8 mouse cellular contexts compared by ENCODE assay signal in the genomic region with DNA sequence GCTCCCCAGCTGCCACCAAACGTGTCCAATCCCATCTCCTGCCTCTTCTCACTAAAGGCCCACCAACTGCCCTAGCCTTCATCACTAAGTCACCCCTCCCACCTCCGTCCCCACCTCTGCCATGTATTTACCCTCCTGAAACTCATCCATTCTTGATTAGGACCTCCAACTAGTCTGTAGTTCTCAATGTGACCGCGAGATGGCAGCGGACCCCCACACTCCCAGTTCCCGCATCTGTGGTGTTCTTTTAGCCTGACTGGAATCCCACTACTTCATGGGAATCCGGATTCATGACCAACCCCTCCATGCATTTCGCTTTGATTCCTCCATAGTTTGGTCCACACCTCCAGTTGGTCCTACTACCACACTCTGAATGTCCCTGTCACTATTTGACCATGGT. TPM values are rescaled to one million over a fixed set of nuclear protein-coding genes. Genes with fewer than 3 reads are reported as not detected.
A peak's percentile ranks its signal among the peaks of the same experiment; 100 is the strongest.
DNase-seq lines count a peak whose midpoint lies in the region; TF ChIP-seq lines count a peak whose summit lies in the region.
"Had no signal": no experiment of that assay in that cellular context is flagged by ENCODE, and none has a peak within 500 bp of the region (broad histone marks: within the 10 kb centered on the region; RNA-seq: fewer than 3 reads in every experiment).

No protein-coding gene starts in this region.

- H3K36me3 ChIP-seq in CH12.LX (replicated peaks in 1 of 2; ENCODE audit: control insufficient read depth in 1 of 2, insufficient read depth in 1 of 2, low read length in 1 of 2), result no peaks in the 10 kb centered on the region
- H3K36me3 ChIP-seq in small intestine, adult 2 months (ENCODE audit: control insufficient read depth, insufficient read depth, low read length), result no peaks in the 10 kb centered on the region

- peak; percentile 96 for TF ChIP-seq RAD21 in CH12.LX (IDR thresholded peaks at IDR 0.05; ENCODE audit: low read depth, low read length)

- H3K9me3 ChIP-seq in CH12.LX (replicated peaks; ENCODE audit: low read length), result no peaks in the 10 kb centered on the region

- intact Hi-C loops in gastrocnemius, adult 2 months (cut with DNase I), result no loop called here

- H3K9ac ChIP-seq in CH12.LX (ENCODE audit: insufficient read depth, low read depth), result no peak overlapping the region

- no peaks in the 10 kb centered on the region for H3K79me2 ChIP-seq in CH12.LX (replicated peaks; ENCODE audit: control insufficient read depth, extremely low read depth, insufficient read depth, poor library complexity, severe bottlenecking)

- H3K4me1 ChIP-seq in CH12.LX (ENCODE audit: control insufficient read depth in 1 of 2, insufficient read depth in 2 of 2), result peaks cover 0 to 4% of the 10 kb centered on the region in 2 experiments; a peak in 1 of 4 replicates
- peaks cover 6% of the 10 kb centered on the region; the same call in 1 of the 2 replicates for H3K4me1 ChIP-seq in small intestine, adult 2 months (ENCODE audit: control insufficient read depth, insufficient read depth, insufficient read length, low read length)

- no peak overlapping the region for H3K4me2 ChIP-seq in CH12.LX (ENCODE audit: insufficient read depth, low read depth, poor library complexity, severe bottlenecking)

- no peak overlapping the region for H3K4me3 ChIP-seq in CH12.LX (replicated peaks in 1 of 3; ENCODE audit: low read depth in 2 of 3, low read length in 2 of 3, poor library complexity in 1 of 3)
- H3K4me3 ChIP-seq in gastrocnemius, adult 2 months, result no peak overlapping the region
- no peak overlapping the region for H3K4me3 ChIP-seq in small intestine, adult 2 months (ENCODE audit: low read depth, low read length)

- DNase-seq in A20 (ENCODE audit: low read depth, low spot score), result peak; percentile 61
- DNase-seq in CH12.LX (ENCODE audit: extremely low read depth), result peak; percentile 69
- DNase-seq in c-Kit-positive CD71-positive TER-119-negative erythroid progenitor cells, embryonic 14.5 days (ENCODE audit: low read depth), result peak; percentile 47
- peak; percentile 73 for DNase-seq in gastrocnemius, adult 2 months
- DNase-seq in layer of hippocampus, adult 18-20 months (ENCODE audit: low spot score in 2 of 2), result peak; percentile 76 to 90
- peak; percentile 70 for DNase-seq in lung, postnatal 25 days (ENCODE audit: low spot score)

- no peak for TF ChIP-seq POLR2A in CH12.LX (IDR thresholded peaks at IDR 0.05; ENCODE audit: low read depth, low read length)
- no peak for TF ChIP-seq POLR2A in small intestine, adult 2 months (IDR thresholded peaks at IDR 0.05; ENCODE audit: low read depth, low read length)

- TF ChIP-seq CTCF in CH12.LX (conservative IDR thresholded peaks at IDR 0.05 in 1 of 2, IDR thresholded peaks at IDR 0.05 in 1 of 2; ENCODE audit: low read depth in 2 of 2, low read length in 2 of 2), result peak; percentile 71 to 96
- peak; percentile 86 for TF ChIP-seq CTCF in gastrocnemius, adult 2 months (IDR thresholded peaks at IDR 0.05)
- TF ChIP-seq CTCF in small intestine, adult 2 months (IDR thresholded peaks at IDR 0.05; ENCODE audit: extremely low read depth, insufficient read length, insufficient replicate concordance, low read depth, low read length), result peak; percentile 81; the same call in 1 of the 2 replicates

- dilution Hi-C loops in CH12.LX (cut with MboI; ENCODE audit: extremely low pct_ligation_motif_present, extremely low pct_unique_long_range_greater_than_20kb, low sequenced_read_pairs), result no loop called here

- WGBS in small intestine, adult 2 months, result 3% methylated on average over 8 of the region's 8 CpGs

- H3K27me3 ChIP-seq in CH12.LX (replicated peaks), result no peaks in the 10 kb centered on the region
- peaks cover 29% of the 10 kb centered on the region for H3K27me3 ChIP-seq in small intestine, adult 2 months (ENCODE audit: control insufficient read depth, insufficient read depth, low read length)

- in situ Hi-C loops in CH12.LX (cut with MboI; ENCODE audit: low pct_ligation_motif_present, low pct_unique_long_range_greater_than_20kb, low sequenced_read_pairs), result no loop called here

- H3K27ac ChIP-seq in CH12.LX (ENCODE audit: insufficient read depth, low read depth), result no peak overlapping the region
- H3K27ac ChIP-seq in gastrocnemius, adult 2 months, result no peak overlapping the region
- no peak overlapping the region for H3K27ac ChIP-seq in small intestine, adult 2 months (ENCODE audit: insufficient read depth, low read depth, low read length)

- TF ChIP-seq EP300 in CH12.LX (IDR thresholded peaks at IDR 0.05; ENCODE audit: low read length), result no peak

TF ChIP-seq in CH12.LX, 34 proteins besides CTCF, POLR2A, EP300 and RAD21:
- no peak for TF ChIP-seq USF2 (conservative IDR thresholded peaks at IDR 0.05; ENCODE audit: low read depth, low read length)
- no peak for TF ChIP-seq JUN (IDR thresholded peaks at IDR 0.05; ENCODE audit: insufficient read depth, low read depth, low read length)
- peak; percentile 57; the same call in 1 of the 2 replicates for TF ChIP-seq NELFE (IDR thresholded peaks at IDR 0.05; ENCODE audit: low read depth, low read length)
- no peak for TF ChIP-seq ZMIZ1 (IDR thresholded peaks at IDR 0.05; ENCODE audit: low read depth, low read length)
- TF ChIP-seq MAZ (IDR thresholded peaks at IDR 0.05; ENCODE audit: low read depth, low read length), result 0 out of 2 replicates have a peak, but pooled peaks have one; percentile 26
- TF ChIP-seq IRF4 (IDR thresholded peaks at IDR 0.05; ENCODE audit: low read depth, low read length), result peak; percentile 73; the same call in 1 of the 2 replicates
- TF ChIP-seq MEF2A (IDR thresholded peaks at IDR 0.05; ENCODE audit: borderline replicate concordance, low read depth, low read length), result no peak
- 0 out of 2 replicates have a peak, but pooled peaks have one; percentile 27 for TF ChIP-seq MYC (IDR thresholded peaks at IDR 0.05; ENCODE audit: low read depth, low read length)
- peak; percentile 56; the same call in 1 of the 2 replicates for TF ChIP-seq ZC3H11A (IDR thresholded peaks at IDR 0.05; ENCODE audit: low read depth, low read length)
- TF ChIP-seq SMC3 (IDR thresholded peaks at IDR 0.05; ENCODE audit: low read depth, low read length), result peak; percentile 85

RNA-seq across cellular contexts. Expression of gene Sarm1, which starts 9.4 kb away (rescaled TPM):
- total RNA-seq in CH12.LX (2012; rRNA removed) (0.55 and 0.84 TPM in 2 replicates), CH12.LX (2014; rRNA removed) (0.31 and 0.50 TPM in 2 replicates)
- polyA plus RNA-seq in CH12.LX (2012; ENCODE audit: insufficient read length, low read depth), result 0.94 and 1.1 TPM in 2 replicates
- under 1 TPM; 0.64 to 0.71 TPM for total RNA-seq in gastrocnemius, adult 2 months (2021)
- 10 to 100 TPM; 36.1 to 38.8 TPM for total RNA-seq in layer of hippocampus, adult 18-20 months (2021)
- polyA plus RNA-seq in small intestine, adult 2 months (2012; rRNA removed), result 0.43 and 0.60 TPM in 2 replicates

RNA-seq across cellular contexts. Expression of gene Vtn, which starts 10.7 kb away (rescaled TPM):
- total RNA-seq in CH12.LX (2012; rRNA removed) (not detected in 2 replicates), CH12.LX (2014; rRNA removed) (not detected in 2 replicates)
- not detected in 2 replicates for polyA plus RNA-seq in CH12.LX (2012; ENCODE audit: insufficient read length, low read depth)
- 10 to 100 TPM; 11.7 to 14.5 TPM for total RNA-seq in gastrocnemius, adult 2 months (2021)
- total RNA-seq in layer of hippocampus, adult 18-20 months (2021), result 10 to 100 TPM; 52.7 to 53.9 TPM
- 3.2 and 21.1 TPM in 2 replicates for polyA plus RNA-seq in small intestine, adult 2 months (2012; rRNA removed)

RNA-seq across cellular contexts. Expression of gene Sebox, which starts 15.1 kb away (rescaled TPM):
- total RNA-seq in CH12.LX (2012; rRNA removed), result not detected in 2 replicates
- total RNA-seq in CH12.LX (2014; rRNA removed), result not detected in 2 replicates
- polyA plus RNA-seq in CH12.LX (2012; ENCODE audit: insufficient read length, low read depth), result not detected in 2 replicates
- not detected for total RNA-seq in gastrocnemius, adult 2 months (2021)
- 1 to 10 TPM; 5.3 to 5.7 TPM for total RNA-seq in layer of hippocampus, adult 18-20 months (2021)
- polyA plus RNA-seq in small intestine, adult 2 months (2012; rRNA removed), result not detected in 2 replicates
- polyA plus RNA-seq: heart, embryonic 16.5 days had no signal

RNA-seq across cellular contexts. Expression of gene Slc46a1, which starts 22.7 kb away (rescaled TPM):
- 6.1 and 6.8 TPM in 2 replicates for total RNA-seq in CH12.LX (2012; rRNA removed)
- total RNA-seq in CH12.LX (2014; rRNA removed), result 4.2 and 4.4 TPM in 2 replicates
- polyA plus RNA-seq in CH12.LX (2012; ENCODE audit: insufficient read length, low read depth), result 5.4 and 6.0 TPM in 2 replicates
- 1 to 10 TPM in 1 of 2 experiments, under 1 TPM in 1; 0.77 to 1.4 TPM for total RNA-seq in gastrocnemius, adult 2 months (2021)
- total RNA-seq in layer of hippocampus, adult 18-20 months (2021), result 10 to 100 TPM; 10.9 to 11.7 TPM
- polyA plus RNA-seq in small intestine, adult 2 months (2012; rRNA removed), result 117 and 341 TPM in 2 replicates

RNA-seq across cellular contexts. Expression of gene Tmem199, which starts 23.8 kb away (rescaled TPM):
- total RNA-seq in CH12.LX (2012; rRNA removed), result 80.4 and 93.6 TPM in 2 replicates
- total RNA-seq in CH12.LX (2014; rRNA removed), result 109 and 118 TPM in 2 replicates
- polyA plus RNA-seq in CH12.LX (2012; ENCODE audit: insufficient read length, low read depth), result 67.3 and 75.5 TPM in 2 replicates
- 10 to 100 TPM; 11.9 to 13.0 TPM for total RNA-seq in gastrocnemius, adult 2 months (2021)
- 10 to 100 TPM; 44.8 to 47.1 TPM for total RNA-seq in layer of hippocampus, adult 18-20 months (2021)
- polyA plus RNA-seq in small intestine, adult 2 months (2012; rRNA removed), result 3.7 and 3.8 TPM in 2 replicates

Comparison
In these comparisons a context has a peak if more than half of its experiments do, and no peak if none do; other contexts are left out.
1. RNA of gene Sarm1, which starts 9.4 kb away (total RNA-seq): 36.1 to 38.8 TPM in layer of hippocampus, adult 18-20 months; 0.64 to 0.71 TPM in gastrocnemius, adult 2 months and 0.31 to 0.84 TPM in CH12.LX; every median in the first group is over 10 times any median in the second.
2. RNA of gene Vtn, which starts 10.7 kb away (total RNA-seq): 52.7 to 53.9 TPM in layer of hippocampus, adult 18-20 months and 11.7 to 14.5 TPM in gastrocnemius, adult 2 months; not detected in CH12.LX; every median in the first group is over 10 times any median in the second.
3. RNA of gene Sebox, which starts 15.1 kb away (total RNA-seq): 5.3 to 5.7 TPM in layer of hippocampus, adult 18-20 months; not detected in gastrocnemius, adult 2 months and not detected in CH12.LX; every median in the first group is over 4 times any median in the second.
4. Peak in every context shown above with its lines, with median percentiles within 50 percentile points of each other: DNase-seq and CTCF ChIP-seq.